Mouse (Mus musculus): ENCODE results near the gene Osbp2. TPM values are rescaled to one million over a fixed set of nuclear protein-coding genes. Genes with fewer than 3 reads are reported as not detected.

Osbp2 gene
- polyA plus RNA-seq, 1 experiment from 2014 or later, result 0.93 TPM

GRCm38 (mm10) chr11:3754685-3755084 is 109.0 kb downstream of the Osbp2 start:
- Histone ChIP-seq H3K27me3 (replicated peaks; ENCODE audit: control insufficient read depth, insufficient read depth, low read length) (no peaks in the 10 kb centered on the region), H3K27ac (replicated peaks; ENCODE audit: low read depth, low read length) (no peak overlapping the region), H3K9me3 (ENCODE audit: control insufficient read depth, low read length) (no peaks in the 10 kb centered on the region), H3K4me2 (ENCODE audit: low read depth, low read length) (no peak overlapping the region), H3K4me1 (ENCODE audit: control insufficient read depth, insufficient read depth, low read length) (no peaks in the 10 kb centered on the region), H3K36me3 (ENCODE audit: control insufficient read depth, insufficient read depth, low read length) (no peaks in the 10 kb centered on the region), H3K4me3 (ENCODE audit: low read depth, low read length) (no peak overlapping the region), H3K9ac (ENCODE audit: low read depth, low read length) (no peak overlapping the region)
- ATAC-seq (ENCODE audit: low read depth) (no peak), DNase-seq (ENCODE audit: low spot score) (no peak)
- WGBS, result 64% methylated on average over 7 of the region's 7 CpGs

- no peak overlapping the region for H3K4me2 ChIP-seq (ENCODE audit: low read depth, low read length)
- no peak overlapping the region for H3K27ac ChIP-seq (replicated peaks; ENCODE audit: low read depth, low read length)
- H3K36me3 ChIP-seq (ENCODE audit: control insufficient read depth, insufficient read depth, low read length), result no peaks in the 10 kb centered on the region
- no peaks in the 10 kb centered on the region for H3K9me3 ChIP-seq (ENCODE audit: control insufficient read depth, low read length)
- no peaks in the 10 kb centered on the region for H3K27me3 ChIP-seq (replicated peaks; ENCODE audit: control insufficient read depth, insufficient read depth, low read length)
- no peak overlapping the region for H3K4me3 ChIP-seq (ENCODE audit: low read depth, low read length)
- no peak for DNase-seq (ENCODE audit: low spot score)
- ATAC-seq (ENCODE audit: low read depth), result no peak
- no peak overlapping the region for H3K9ac ChIP-seq (ENCODE audit: low read depth, low read length)
- H3K4me1 ChIP-seq (ENCODE audit: control insufficient read depth, insufficient read depth, low read length), result no peaks in the 10 kb centered on the region
- WGBS, result 59% methylated on average over 9 of the region's 9 CpGs
These were observed 109.8 kb downstream of the Osbp2 start for GRCm38 (mm10) chr11:3753897-3754296.

GRCm38 (mm10) chr11:3752766-3753165 is 110.9 kb downstream of the Osbp2 start:
- ATAC-seq (ENCODE audit: low read depth), result no peak

GRCm38 (mm10) chr11:3749831-3750230 is 113.9 kb downstream of the Osbp2 start:
- 32% methylated on average over 7 of the region's 7 CpGs for WGBS
- Histone ChIP-seq H3K9ac (ENCODE audit: low read depth, low read length) (no peak overlapping the region), H3K9me3 (ENCODE audit: control insufficient read depth, low read length) (no peaks in the 10 kb centered on the region), H3K4me2 (ENCODE audit: low read depth, low read length) (no peak overlapping the region), H3K36me3 (ENCODE audit: control insufficient read depth, insufficient read depth, low read length) (no peaks in the 10 kb centered on the region), H3K4me3 (ENCODE audit: low read depth, low read length) (no peak overlapping the region), H3K4me1 (ENCODE audit: control insufficient read depth, insufficient read depth, low read length) (no peaks in the 10 kb centered on the region), H3K27ac (replicated peaks; ENCODE audit: low read depth, low read length) (no peak overlapping the region), H3K27me3 (replicated peaks; ENCODE audit: control insufficient read depth, insufficient read depth, low read length) (no peaks in the 10 kb centered on the region)
- DNase-seq (ENCODE audit: low spot score) (no peak), ATAC-seq (ENCODE audit: low read depth) (no peak)

More at GRCm38 (mm10) chr11:3752766-3753165, 110.9 kb downstream of the Osbp2 start:
- no peak for DNase-seq (ENCODE audit: low spot score)
- H3K27ac ChIP-seq (replicated peaks; ENCODE audit: low read depth, low read length), result no peak overlapping the region
- no peak overlapping the region for H3K9ac ChIP-seq (ENCODE audit: low read depth, low read length)
- WGBS, result 65% methylated on average over 3 of the region's 3 CpGs
- H3K4me3 ChIP-seq (ENCODE audit: low read depth, low read length), result no peak overlapping the region
- no peaks in the 10 kb centered on the region for H3K4me1 ChIP-seq (ENCODE audit: control insufficient read depth, insufficient read depth, low read length)
- H3K27me3 ChIP-seq (replicated peaks; ENCODE audit: control insufficient read depth, insufficient read depth, low read length), result no peaks in the 10 kb centered on the region
- H3K36me3 ChIP-seq (ENCODE audit: control insufficient read depth, insufficient read depth, low read length), result no peaks in the 10 kb centered on the region
- H3K4me2 ChIP-seq (ENCODE audit: low read depth, low read length), result no peak overlapping the region
- H3K9me3 ChIP-seq (ENCODE audit: control insufficient read depth, low read length), result no peaks in the 10 kb centered on the region

GRCm38 (mm10) chr11:3742449-3742848 is 121.3 kb downstream of the Osbp2 start:
- WGBS, result 69% methylated on average over 8 of the region's 8 CpGs
- Histone ChIP-seq H3K4me1 (ENCODE audit: control insufficient read depth, insufficient read depth, low read length) (no peaks in the 10 kb centered on the region), H3K9ac (ENCODE audit: low read depth, low read length) (no peak overlapping the region)

GRCm38 (mm10) chr11:3741183-3741582 is 122.5 kb downstream of the Osbp2 start:
- Histone ChIP-seq H3K9me3 (ENCODE audit: control insufficient read depth, low read length) (no peaks in the 10 kb centered on the region), H3K4me3 (ENCODE audit: low read depth, low read length) (no peak overlapping the region), H3K4me1 (ENCODE audit: control insufficient read depth, insufficient read depth, low read length) (no peaks in the 10 kb centered on the region), H3K9ac (ENCODE audit: low read depth, low read length) (no peak overlapping the region), H3K4me2 (ENCODE audit: low read depth, low read length) (no peak overlapping the region), H3K36me3 (ENCODE audit: control insufficient read depth, insufficient read depth, low read length) (no peaks in the 10 kb centered on the region), H3K27ac (replicated peaks; ENCODE audit: low read depth, low read length) (no peak overlapping the region), H3K27me3 (replicated peaks; ENCODE audit: control insufficient read depth, insufficient read depth, low read length) (no peaks in the 10 kb centered on the region)
- WGBS, result 84% methylated on average over 12 of the region's 12 CpGs
- no peak for ATAC-seq (ENCODE audit: low read depth)
- no peak for DNase-seq (ENCODE audit: low spot score)

More at GRCm38 (mm10) chr11:3742449-3742848, 121.3 kb downstream of the Osbp2 start:
- ATAC-seq (ENCODE audit: low read depth) (no peak), DNase-seq (ENCODE audit: low spot score) (no peak)
- no peaks in the 10 kb centered on the region for H3K9me3 ChIP-seq (ENCODE audit: control insufficient read depth, low read length)
- H3K36me3 ChIP-seq (ENCODE audit: control insufficient read depth, insufficient read depth, low read length), result no peaks in the 10 kb centered on the region
- no peak overlapping the region for H3K27ac ChIP-seq (replicated peaks; ENCODE audit: low read depth, low read length)
- no peak overlapping the region for H3K4me3 ChIP-seq (ENCODE audit: low read depth, low read length)
- H3K27me3 ChIP-seq (replicated peaks; ENCODE audit: control insufficient read depth, insufficient read depth, low read length), result no peaks in the 10 kb centered on the region
- H3K4me2 ChIP-seq (ENCODE audit: low read depth, low read length), result no peak overlapping the region

GRCm38 (mm10) chr11:3738778-3739177 is 124.9 kb downstream of the Osbp2 start:
- ATAC-seq (ENCODE audit: low read depth) (no peak), DNase-seq (ENCODE audit: low spot score) (no peak)
- Histone ChIP-seq H3K9me3 (ENCODE audit: control insufficient read depth, low read length) (no peaks in the 10 kb centered on the region), H3K4me1 (ENCODE audit: control insufficient read depth, insufficient read depth, low read length) (no peaks in the 10 kb centered on the region), H3K4me2 (ENCODE audit: low read depth, low read length) (no peak overlapping the region), H3K4me3 (ENCODE audit: low read depth, low read length) (no peak overlapping the region), H3K36me3 (ENCODE audit: control insufficient read depth, insufficient read depth, low read length) (no peaks in the 10 kb centered on the region), H3K9ac (ENCODE audit: low read depth, low read length) (no peak overlapping the region), H3K27me3 (replicated peaks; ENCODE audit: control insufficient read depth, insufficient read depth, low read length) (no peaks in the 10 kb centered on the region), H3K27ac (replicated peaks; ENCODE audit: low read depth, low read length) (no peak overlapping the region)
- 79% methylated on average over 2 of the region's 2 CpGs for WGBS

GRCm38 (mm10) chr11:3735715-3736114 is 128.0 kb downstream of the Osbp2 start:
- no peak overlapping the region for H3K9ac ChIP-seq (ENCODE audit: low read depth, low read length)
- no peaks in the 10 kb centered on the region for H3K36me3 ChIP-seq (ENCODE audit: control insufficient read depth, insufficient read depth, low read length)
- no peak for ATAC-seq (ENCODE audit: low read depth)
- DNase-seq (ENCODE audit: low spot score), result no peak
- H3K4me1 ChIP-seq (ENCODE audit: control insufficient read depth, insufficient read depth, low read length), result no peaks in the 10 kb centered on the region
- no peaks in the 10 kb centered on the region for H3K9me3 ChIP-seq (ENCODE audit: control insufficient read depth, low read length)
- no peak overlapping the region for H3K4me3 ChIP-seq (ENCODE audit: low read depth, low read length)
- no peaks in the 10 kb centered on the region for H3K27me3 ChIP-seq (replicated peaks; ENCODE audit: control insufficient read depth, insufficient read depth, low read length)
- no peak overlapping the region for H3K4me2 ChIP-seq (ENCODE audit: low read depth, low read length)
- no peak overlapping the region for H3K27ac ChIP-seq (replicated peaks; ENCODE audit: low read depth, low read length)
- 77% methylated on average over 11 of the region's 11 CpGs for WGBS

GRCm38 (mm10) chr11:3733933-3734636 is 129.6 kb downstream of the Osbp2 start:
- 74% methylated on average over 14 of the region's 14 CpGs for WGBS
- no peaks in the 10 kb centered on the region for H3K27me3 ChIP-seq (replicated peaks; ENCODE audit: control insufficient read depth, insufficient read depth, low read length)
- ATAC-seq (ENCODE audit: low read depth), result no peak

More at GRCm38 (mm10) chr11:3733933-3734636, 129.6 kb downstream of the Osbp2 start:
- H3K36me3 ChIP-seq (ENCODE audit: control insufficient read depth, insufficient read depth, low read length), result no peaks in the 10 kb centered on the region
- DNase-seq (ENCODE audit: low spot score), result no peak
- no peaks in the 10 kb centered on the region for H3K4me1 ChIP-seq (ENCODE audit: control insufficient read depth, insufficient read depth, low read length)
- H3K4me2 ChIP-seq (ENCODE audit: low read depth, low read length), result no peak overlapping the region
- H3K9ac ChIP-seq (ENCODE audit: low read depth, low read length), result no peak overlapping the region
- no peaks in the 10 kb centered on the region for H3K9me3 ChIP-seq (ENCODE audit: control insufficient read depth, low read length)
- H3K27ac ChIP-seq (replicated peaks; ENCODE audit: low read depth, low read length), result no peak overlapping the region
- no peak overlapping the region for H3K4me3 ChIP-seq (ENCODE audit: low read depth, low read length)
